Mouse (Mus musculus) neural tube, embryonic 11.5 days (tissue): ENCODE measurements around the gene Mt1. TPM values are rescaled to one million over a fixed set of nuclear protein-coding genes. Genes with fewer than 3 reads are reported as not detected.

ENCODE experiments used
- ATAC-seq: fragments of 200-750 bp; cut with Nextera tagmentation; 2 replicates; pipeline ENCODE4 v1.8.0; 2017; ENCODE audit warnings: moderate number of reproducible peaks, mild to moderate bottlenecking, moderate TSS enrichment, moderate library complexity; ENCODE audit not compliant: insufficient read depth, low FRiP score, low TSS enrichment
- DNase-seq: peaks from one replicate; pipeline ENCODE4 v3.0.0-alpha.2; 2015; ENCODE audit warnings: low spot score
- H3K27ac ChIP-seq: fragments of 300-500 bp; sonication (generic); 2 replicates; pipeline ENCODE4 v1.5.1; 2014; ENCODE audit warnings: low read depth, mild to moderate bottlenecking, low read length
- H3K27me3 ChIP-seq: fragments of 300-500 bp; sonication (generic); 2 replicates; pipeline ENCODE4 v1.6.1; 2014; ENCODE audit warnings: mild to moderate bottlenecking, low read length, mixed read lengths; ENCODE audit not compliant: control insufficient read depth, insufficient read depth
- H3K36me3 ChIP-seq: fragments of 300-500 bp; sonication (generic); 2 replicates; pipeline ENCODE4 v1.6.1; 2014; ENCODE audit warnings: mild to moderate bottlenecking, low read length, moderate library complexity, mixed read lengths; ENCODE audit not compliant: control insufficient read depth, insufficient read depth
- H3K4me1 ChIP-seq: fragments of 300-500 bp; sonication (generic); 2 replicates; pipeline ENCODE4 v1.6.1; 2014; ENCODE audit warnings: low read length, mixed read lengths; ENCODE audit not compliant: control insufficient read depth, insufficient read depth
- H3K4me2 ChIP-seq: fragments of 300-500 bp; sonication (generic); 2 replicates; pipeline ENCODE4 v1.6.1; 2014; ENCODE audit warnings: low read depth, mild to moderate bottlenecking, moderate library complexity
- H3K4me3 ChIP-seq: fragments of 300-500 bp; sonication (generic); 2 replicates; pipeline ENCODE4 v1.5.1; 2014; ENCODE audit warnings: low read depth, low read length
- H3K9ac ChIP-seq: fragments of 300-500 bp; sonication (generic); 2 replicates; pipeline ENCODE4 v1.6.1; 2014; ENCODE audit warnings: mild to moderate bottlenecking, low read length
- H3K9me3 ChIP-seq: fragments of 300-500 bp; sonication (generic); 2 replicates; pipeline ENCODE4 v1.6.1; 2016; ENCODE audit warnings: low read length; ENCODE audit not compliant: control insufficient read depth
- WGBS: fragments of 180-500 bp; shearing (Covaris S2); extraction: QIAGEN DNeasy Blood & Tissue Kit; methylation state at CpG from one replicate; pipeline ENCODE4 v1.1.7; 2014; 5-methylcytosine and 5-hydroxymethylcytosine counted together
- polyA plus RNA-seq: library from polyadenylated mRNA; unstranded; fragments of >200 nt; fragmentation: Nextera tagmentation; extraction: Ambion mirVana; gene quantifications from 2 replicates; pipeline ENCODE4 v1.2.1, GENCODE M21; 2014

The Mt1 gene
- polyA plus RNA-seq, 1 experiment from 2014 or later, result 78.2 TPM

- H3K9me3 ChIP-seq, result no peaks in the 10 kb centered on the region
- no peaks in the 10 kb centered on the region for H3K36me3 ChIP-seq
- no peak overlapping the region for H3K4me3 ChIP-seq
- H3K4me2 ChIP-seq, result no peak overlapping the region
- no peak overlapping the region for H3K9ac ChIP-seq
- H3K27ac ChIP-seq, result no peak overlapping the region
- H3K4me1 ChIP-seq, result no peaks in the 10 kb centered on the region
- H3K27me3 ChIP-seq, result no peaks in the 10 kb centered on the region
- ATAC-seq, result no peak
- WGBS, result 81% methylated on average over 2 of the region's 2 CpGs
- DNase-seq, result no peak
Measured at GRCm38 (mm10) chr8:94207491-94207890, 28.6 kb downstream of the Mt1 start.

- Histone ChIP-seq H3K4me1 (0 out of 2 replicates have a peak, but pooled peaks cover 2% of the 10 kb centered on the region), H3K27me3 (no peaks in the 10 kb centered on the region), H3K9me3 (no peaks in the 10 kb centered on the region), H3K4me2 (no peak overlapping the region), H3K4me3 (no peak overlapping the region), H3K27ac (no peak overlapping the region), H3K9ac (no peak overlapping the region), H3K36me3 (no peaks in the 10 kb centered on the region)
- no peak for DNase-seq
- 87% methylated on average over 6 of the region's 6 CpGs for WGBS
- no peak for ATAC-seq
Measured at GRCm38 (mm10) chr8:94209639-94210038, 30.8 kb downstream of the Mt1 start.

GRCm38 (mm10) chr8:94210225-94210624 is 31.3 kb downstream of the Mt1 start:
- Histone ChIP-seq H3K4me3 (no peak overlapping the region), H3K4me1 (peaks cover 4% of the 10 kb centered on the region), H3K9ac (no peak overlapping the region), H3K27ac (no peak overlapping the region), H3K9me3 (no peaks in the 10 kb centered on the region), H3K27me3 (no peaks in the 10 kb centered on the region), H3K4me2 (no peak overlapping the region), H3K36me3 (no peaks in the 10 kb centered on the region)
- 74% methylated on average over 3 of the region's 3 CpGs for WGBS
- ATAC-seq (no peak), DNase-seq (no peak)

GRCm38 (mm10) chr8:94213819-94214218 is 34.9 kb downstream of the Mt1 start:
- no peak for ATAC-seq
- no peaks in the 10 kb centered on the region for H3K9me3 ChIP-seq
- H3K9ac ChIP-seq, result no peak overlapping the region
- no peaks in the 10 kb centered on the region for H3K27me3 ChIP-seq
- H3K27ac ChIP-seq, result no peak overlapping the region
- H3K4me3 ChIP-seq, result 0 out of 2 replicates have a peak overlapping the region, but pooled peaks have one; percentile 16
- peak overlapping the region; percentile 82 for H3K4me2 ChIP-seq
- H3K4me1 ChIP-seq, result peaks cover 5% of the 10 kb centered on the region
- no peak for DNase-seq
- 73% methylated on average over 6 of the region's 6 CpGs for WGBS
- H3K36me3 ChIP-seq, result no peaks in the 10 kb centered on the region

GRCm38 (mm10) chr8:94214252-94215173 is 35.6 kb downstream of the Mt1 start, which contains the start of gene Nup93:
Gene Nup93 (plus strand): TSS chr8:94214564.
- H3K9me3 ChIP-seq, result no peaks in the 10 kb centered on the region
- H3K36me3 ChIP-seq, result no peaks in the 10 kb centered on the region
- peak within 1 kb of the TSS; percentile 82 for H3K4me2 ChIP-seq
- peak within 1 kb of the TSS; percentile 74 for H3K4me3 ChIP-seq
- peak; percentile 99 for DNase-seq
- H3K27me3 ChIP-seq, result no peaks in the 10 kb centered on the region
- WGBS, result under 1% methylated on average over 67 of the region's 68 CpGs
- peak; percentile 97 for ATAC-seq
- H3K4me1 ChIP-seq, result peaks cover 5% of the 10 kb centered on the region
- H3K9ac ChIP-seq, result peak within 1 kb of the TSS; percentile 70
- no peak within 1 kb of the TSS for H3K27ac ChIP-seq

GRCm38 (mm10) chr8:94227381-94227939 is 48.6 kb downstream of the Mt1 start:
- DNase-seq (no peak), ATAC-seq (no peak)
- H3K4me3 ChIP-seq, result no peak overlapping the region
- no peaks in the 10 kb centered on the region for H3K27me3 ChIP-seq
- H3K9ac ChIP-seq, result no peak overlapping the region
- WGBS, result 84% methylated on average over 7 of the region's 7 CpGs
- H3K9me3 ChIP-seq, result no peaks in the 10 kb centered on the region
- no peaks in the 10 kb centered on the region for H3K4me1 ChIP-seq
- H3K4me2 ChIP-seq, result no peak overlapping the region
- no peaks in the 10 kb centered on the region for H3K36me3 ChIP-seq
- no peak overlapping the region for H3K27ac ChIP-seq

Other genes with a start within 250 kb of the Mt1 start
- 58.8 and 61.6 TPM in 2 replicates for gene Amfr, start 166.2 kb upstream of the Mt1 start, polyA plus RNA-seq
- gene Nudt21, start 142.1 kb upstream of the Mt1 start, polyA plus RNA-seq, result 160 and 162 TPM in 2 replicates
- gene Ogfod1, start 141.9 kb upstream of the Mt1 start, polyA plus RNA-seq, result 12.5 and 14.2 TPM in 2 replicates
- 17.6 and 18.0 TPM in 2 replicates for gene Bbs2, start 80.2 kb upstream of the Mt1 start, polyA plus RNA-seq
- gene Mt4, start 41.9 kb upstream of the Mt1 start, polyA plus RNA-seq, result not detected in 2 replicates
- gene Mt3, start 26.5 kb upstream of the Mt1 start, polyA plus RNA-seq, result 8.9 and 9.8 TPM in 2 replicates
- gene Mt2, start 6.4 kb upstream of the Mt1 start, polyA plus RNA-seq, result 21.2 and 29.9 TPM in 2 replicates
- gene Nup93, start 35.5 kb downstream of the Mt1 start, polyA plus RNA-seq, result 118 and 121 TPM in 2 replicates
- gene Slc12a3, start 150.1 kb downstream of the Mt1 start, polyA plus RNA-seq, result not detected in 2 replicates
- gene Herpud1, start 207.4 kb downstream of the Mt1 start, polyA plus RNA-seq, result 58.4 and 59.3 TPM in 2 replicates